Mouse (Mus musculus): Measurements from ENCODE around the gene Taf3.

DNA sequence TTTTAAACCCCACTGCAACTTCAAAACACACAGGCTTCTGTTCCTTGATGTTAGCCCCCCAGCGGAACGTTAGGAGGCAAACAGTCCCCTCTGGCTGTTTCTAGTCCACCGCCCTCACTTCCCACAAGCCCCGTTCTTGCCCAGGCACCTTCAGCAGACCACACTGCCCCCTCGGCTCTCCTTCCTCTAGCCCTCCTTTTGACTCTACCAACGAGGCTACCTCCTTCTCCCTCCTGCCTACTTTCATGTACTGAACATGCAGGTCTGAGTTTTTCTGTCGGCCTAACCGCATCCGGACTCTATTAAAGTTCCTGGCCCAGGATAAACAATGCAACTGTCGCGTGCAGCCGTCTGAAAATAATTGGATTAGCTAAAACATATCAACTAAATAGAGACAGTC, 175.7 kb downstream of the Taf3 start:
- TF ChIP-seq ZNF384 (IDR thresholded peaks at IDR 0.05; ENCODE audit: low read depth, low read length) (no peak), MAFK (IDR thresholded peaks at IDR 0.05; ENCODE audit: insufficient read depth, low read depth, low read length) (no peak)

Data from ES-E14 (cell line).